Comparison of ENCODE assay signal across 19 mouse cellular contexts in genomic region chr6:144741080-144741655, GRCm38 (mm10). TPM values are rescaled to one million over a fixed set of nuclear protein-coding genes. Genes with fewer than 3 reads are reported as not detected.
A peak's percentile ranks its signal among the peaks of the same experiment; 100 is the strongest.
DNase-seq lines count a peak whose midpoint lies in the region; ATAC-seq and TF ChIP-seq lines count a peak whose summit lies in the region.
"Had no signal": no experiment of that assay in that cellular context is flagged by ENCODE, and none has a peak within 500 bp of the region (broad histone marks: within the 10 kb centered on the region; RNA-seq: fewer than 3 reads in every experiment).

No protein-coding gene starts in this region.

- no peak for TF ChIP-seq EP300 in lung, postnatal 0 days (IDR thresholded peaks at IDR 0.05)

- intact Hi-C loops in heart, postnatal 10 days (cut with DNase I), result no loop called here

- H3K36me3 ChIP-seq in lung, embryonic 15.5 days, result no peaks in the 10 kb centered on the region
- no peaks in the 10 kb centered on the region for H3K36me3 ChIP-seq in lung, postnatal 0 days (ENCODE audit: insufficient read depth, low read length)
- H3K36me3 ChIP-seq: hindbrain, embryonic 13.5 days; neural tube, embryonic 12.5 days had no signal

- H3K4me3 ChIP-seq in lung, embryonic 15.5 days, result no peak overlapping the region
- H3K4me3 ChIP-seq in lung, adult 2 months (replicated peaks; ENCODE audit: extremely low read depth, low read depth, low read length), result no peak overlapping the region
- no peak overlapping the region for H3K4me3 ChIP-seq in lung, postnatal 0 days (ENCODE audit: low read depth, low read length)
- H3K4me3 ChIP-seq: hindbrain, embryonic 13.5 days; neural tube, embryonic 12.5 days had no signal

- no peaks in the 10 kb centered on the region for H3K27me3 ChIP-seq in lung, embryonic 15.5 days
- no peaks in the 10 kb centered on the region for H3K27me3 ChIP-seq in lung, postnatal 0 days (replicated peaks; ENCODE audit: insufficient read depth, low read length)
- H3K27me3 ChIP-seq: hindbrain, embryonic 13.5 days; neural tube, embryonic 12.5 days had no signal

- no peak overlapping the region for H3K9ac ChIP-seq in lung, embryonic 15.5 days
- H3K9ac ChIP-seq in lung, postnatal 0 days (replicated peaks; ENCODE audit: low read depth), result no peak overlapping the region
- H3K9ac ChIP-seq: forebrain, postnatal 0 days; hindbrain, embryonic 13.5 days; neural tube, embryonic 12.5 days had no signal

- peaks cover 24% of the 10 kb centered on the region for H3K4me1 ChIP-seq in lung, embryonic 15.5 days
- H3K4me1 ChIP-seq in lung, adult 2 months (ENCODE audit: control insufficient read depth, insufficient read depth, low read length), result no peaks in the 10 kb centered on the region
- H3K4me1 ChIP-seq in lung, postnatal 0 days (ENCODE audit: insufficient read depth, low read depth, low read length), result no peaks in the 10 kb centered on the region
- H3K4me1 ChIP-seq: hindbrain, embryonic 13.5 days; neural tube, embryonic 12.5 days had no signal

- ATAC-seq in lung, embryonic 15.5 days (ENCODE audit: borderline replicate concordance, extremely low read depth, low FRiP score, low TSS enrichment), result peak; percentile 53
- ATAC-seq in lung, postnatal 0 days, result peak; percentile 59
- no peak for ATAC-seq in monocyte, adult 5-6 weeks (replicated peaks; ENCODE audit: insufficient number of reproducible peaks, low FRiP score, low TSS enrichment, poor library complexity, severe bottlenecking)
- ATAC-seq: forebrain, postnatal 0 days had no signal

- TF ChIP-seq POLR2A in lung, adult 2 months (IDR thresholded peaks at IDR 0.05; ENCODE audit: borderline replicate concordance, extremely low read depth, low read depth, low read length), result no peak

- H3K4me2 ChIP-seq in lung, embryonic 15.5 days, result no peak overlapping the region
- no peak overlapping the region for H3K4me2 ChIP-seq in lung, postnatal 0 days (replicated peaks; ENCODE audit: low read depth, low read length)
- H3K4me2 ChIP-seq: heart, embryonic 11.5 days; hindbrain, embryonic 13.5 days; neural tube, embryonic 12.5 days had no signal

- no peak for TF ChIP-seq CTCF in lung, adult 2 months (IDR thresholded peaks at IDR 0.05; ENCODE audit: insufficient read depth, low read length)
- TF ChIP-seq CTCF in lung, postnatal 0 days (IDR thresholded peaks at IDR 0.05), result no peak

- whole genome bisulfite sequencing in lung, embryonic 15.5 days, result 23% methylated on average over 3 of the region's 3 CpGs
- 33% methylated on average over 3 of the region's 3 CpGs for WGBS in lung, adult 2 months
- 35% methylated on average over 3 of the region's 3 CpGs for WGBS in lung, postnatal 0 days

- peak; percentile 90 for DNase-seq in heart, adult 11 months
- DNase-seq in heart, postnatal 10 days, result no peak
- DNase-seq in lung, adult 2 months, result no peak
- DNase-seq in lung, postnatal 0 days (ENCODE audit: low spot score), result peak; percentile 33
- DNase-seq in heart, adult 9 months (ENCODE audit: low spot score in 2 of 2), result no peak
- DNase-seq in gastrocnemius, postnatal 25 days, result no peak
- DNase-seq: adrenal gland, postnatal 36 days; cerebellum, adult 11 months; cerebellum, postnatal 10 days; forebrain, postnatal 0 days; kidney, adult 11 months; midbrain, embryonic 14.5 days; retina, postnatal 1 day; thymus, postnatal 14 days had no signal

- H3K27ac ChIP-seq in lung, embryonic 15.5 days, result no peak overlapping the region
- H3K27ac ChIP-seq in lung, postnatal 0 days (ENCODE audit: low read length), result no peak overlapping the region
- H3K27ac ChIP-seq: hindbrain, embryonic 13.5 days; neural tube, embryonic 12.5 days had no signal

- no peaks in the 10 kb centered on the region for H3K9me3 ChIP-seq in lung, embryonic 15.5 days
- no peaks in the 10 kb centered on the region for H3K9me3 ChIP-seq in lung, postnatal 0 days (ENCODE audit: low read length)
- H3K9me3 ChIP-seq: hindbrain, embryonic 13.5 days; neural tube, embryonic 12.5 days had no signal

RNA-seq across cellular contexts. Expression of gene Sox5, which starts 40.6 kb away (rescaled TPM):
- total RNA-seq in heart, postnatal 10 days (2021), result 1 to 10 TPM; 3.4 to 5.5 TPM
- 20.9 and 23.7 TPM in 2 replicates for polyA plus RNA-seq in lung, embryonic 15.5 days (2015; fragmentation: Nextera tagmentation; extraction: Ambion mirVana)
- 5.0 and 8.6 TPM in 2 replicates for polyA plus RNA-seq in lung, adult 2 months (2012; rRNA removed)
- polyA plus RNA-seq in lung, postnatal 0 days (2015; fragmentation: Nextera tagmentation; extraction: Ambion mirVana), result 9.8 and 10.2 TPM in 2 replicates
- 0.67 to 15.5 TPM (median 4.9 TPM) in 3 replicates for total RNA-seq in monocyte, adult 5-6 weeks (2017)
- total RNA-seq in gastrocnemius, postnatal 25 days (2021), result under 1 TPM; 0.64 to 0.70 TPM

Comparison
In these comparisons a context has a peak if more than half of its experiments do, and no peak if none do; other contexts are left out.
1. DNase-seq: peak in heart, adult 11 months (single experiment) and lung, postnatal 0 days (single experiment); none in heart, postnatal 10 days (0 of 2), lung, adult 2 months (single experiment), heart, adult 9 months (0 of 2) and gastrocnemius, postnatal 25 days (single experiment).